Mouse (Mus musculus) erythroblast, embryonic 14.5 days (primary cell): ENCODE measurements around the gene Cobll1.

Experiments used
- GATA1 ChIP-seq: IDR thresholded peaks from 2 replicates; pipeline ENCODE4 v1.6.1; 2012; ENCODE audit warnings: low read length, inconsistent platforms, mixed read lengths
- TAL1 ChIP-seq: IDR thresholded peaks from 3 replicates; pipeline ENCODE4 v1.6.1; 2012; ENCODE audit warnings: low read length, inconsistent platforms, mixed read lengths

DNA sequence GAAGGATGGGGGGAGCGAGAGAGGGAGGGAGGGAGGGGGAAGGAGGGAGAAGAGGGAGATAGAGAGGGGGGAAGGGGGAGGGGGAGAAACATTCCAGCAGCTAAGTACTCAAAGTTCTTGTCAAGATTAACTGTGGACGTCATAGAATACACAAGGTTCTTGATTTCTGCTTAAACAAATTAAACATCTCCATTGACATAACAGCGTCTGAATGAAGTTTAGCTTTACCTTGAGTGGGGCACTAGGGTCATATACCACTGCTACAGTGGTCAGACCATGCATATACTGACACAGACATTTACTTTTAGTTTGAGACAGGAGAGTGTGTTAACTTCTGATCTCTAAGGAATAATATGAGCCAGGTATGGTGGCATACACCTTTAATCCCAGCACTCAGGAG, 135.4 kb downstream of the Cobll1 start:
- no peak for TF ChIP-seq TAL1
- no peak for TF ChIP-seq GATA1
